Mouse (Mus musculus) brown adipose tissue, adult 24 weeks (tissue): ENCODE measurements around the gene Spc24. TPM values are rescaled to one million over a fixed set of nuclear protein-coding genes. Genes with fewer than 3 reads are reported as not detected.
"Not testable (repeated sequence)": the region's sequence is repeated elsewhere in the genome, so short reads cannot be mapped to it uniquely, and the experiment has no call there.

Source experiments
- H3K27ac ChIP-seq: fragments of 200-500 bp; replicated peaks from 2 replicates; pipeline ENCODE4 v1.5.1; 2012; ENCODE audit warnings: low read depth, mild to moderate bottlenecking, low read length
- H3K4me1 ChIP-seq: fragments of 200-500 bp; 2 replicates; pipeline ENCODE4 v1.6.1; 2012; ENCODE audit warnings: low read length, mixed read lengths; ENCODE audit not compliant: control insufficient read depth, insufficient read depth, insufficient read length
- H3K4me3 ChIP-seq: fragments of 200-500 bp; 2 replicates; pipeline ENCODE4 v1.5.1; 2012; ENCODE audit warnings: low read depth, mild to moderate bottlenecking, low read length, moderate library complexity; ENCODE audit not compliant: insufficient read depth
- polyA plus RNA-seq: library from polyadenylated mRNA; stranded (reverse); fragments of >200 nt; gene quantifications from 2 replicates; pipeline ENCODE4 v1.2.4, GENCODE M21; 2012; ENCODE audit not compliant: missing spikeins, insufficient read depth, insufficient read length

The Spc24 gene
- polyA plus RNA-seq, 1 experiment = not detected

- H3K27ac ChIP-seq, H3K4me3 ChIP-seq: not testable (repeated sequence)
- H3K4me1 ChIP-seq = peaks cover 17% of the 10 kb centered on the region
Observed at GRCm38 (mm10) chr9:21793507-21793906, 33.4 kb upstream of the Spc24 start.

DNA sequence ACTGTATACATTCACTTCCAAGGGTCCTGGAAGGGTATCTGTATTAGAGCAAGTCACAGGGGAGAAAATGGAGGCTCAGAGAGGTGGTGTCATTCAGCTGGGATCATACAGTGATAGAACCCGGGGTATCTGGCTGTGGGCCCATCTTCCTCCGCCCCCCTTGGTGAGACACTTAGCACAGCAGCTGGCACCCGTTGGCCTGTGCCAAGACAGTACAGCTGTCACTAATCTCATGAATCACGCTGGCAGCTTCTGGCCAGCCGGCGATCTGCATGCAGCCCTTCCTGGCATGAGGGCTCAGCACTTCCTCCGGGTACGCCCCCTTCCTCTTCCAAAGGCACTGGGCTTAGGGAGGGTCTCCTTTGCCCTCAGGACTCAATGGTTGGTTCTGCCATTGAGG is 32.5 kb upstream of the Spc24 start:
- H3K4me3 ChIP-seq = no peak overlapping the region
- peaks cover 17% of the 10 kb centered on the region for H3K4me1 ChIP-seq
- no peak overlapping the region for H3K27ac ChIP-seq

GRCm38 (mm10) chr9:21791861-21792260 is 31.8 kb upstream of the Spc24 start:
- peak overlapping the region; percentile 23; the same call in 1 of the 2 replicates for H3K27ac ChIP-seq
- no peak overlapping the region for H3K4me3 ChIP-seq
- H3K4me1 ChIP-seq = peaks cover 14% of the 10 kb centered on the region

DNA sequence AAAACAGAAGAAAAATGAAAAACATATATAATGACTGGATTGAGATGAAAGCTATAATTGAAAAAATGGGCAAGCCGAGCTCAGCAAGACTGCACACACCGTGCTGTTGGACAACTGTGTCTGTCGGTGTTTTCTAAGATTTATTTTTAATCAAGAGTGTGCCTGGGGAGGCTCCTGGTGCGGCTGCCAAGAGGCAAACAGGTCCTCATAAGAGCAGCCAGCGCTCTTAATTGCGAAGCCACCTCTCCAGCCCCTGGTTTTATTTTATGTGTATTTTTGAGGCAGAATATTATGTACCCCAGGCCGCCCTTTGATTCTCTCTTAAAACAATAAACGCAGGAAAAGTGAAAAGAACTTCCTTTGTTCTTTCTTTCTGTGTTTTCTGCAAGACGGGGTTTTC is 28.1 kb upstream of the Spc24 start:
- Histone ChIP-seq H3K4me1 (peaks cover 13% of the 10 kb centered on the region), H3K27ac (0 out of 2 replicates have a peak overlapping the region, but pooled peaks have one; percentile 3), H3K4me3 (no peak overlapping the region)

GRCm38 (mm10) chr9:21787654-21788053 is 27.6 kb upstream of the Spc24 start:
- Histone ChIP-seq H3K27ac (no peak overlapping the region), H3K4me3 (no peak overlapping the region), H3K4me1 (peaks cover 9% of the 10 kb centered on the region)

DNA sequence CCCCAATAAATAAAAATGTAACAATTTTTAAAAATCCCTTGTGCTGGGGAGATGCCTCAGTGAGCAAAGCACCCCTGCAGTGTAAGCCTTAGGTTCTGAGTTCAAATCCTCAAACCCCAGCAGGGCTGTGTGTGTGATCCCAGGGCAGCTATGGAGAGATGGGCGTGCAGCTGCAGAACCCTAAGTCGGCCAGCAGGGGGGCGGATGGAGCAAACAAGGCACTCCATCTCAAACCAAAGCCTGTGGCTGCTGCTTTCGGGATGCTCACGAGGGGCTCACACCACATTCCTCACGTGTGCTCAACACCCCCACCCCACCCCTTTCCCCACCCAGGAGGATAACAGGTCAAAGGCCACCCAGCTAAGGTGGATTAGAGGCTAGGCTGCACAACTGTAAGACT is 26.8 kb upstream of the Spc24 start:
- Histone ChIP-seq H3K4me1 (peaks cover 5% of the 10 kb centered on the region), H3K27ac (no peak overlapping the region), H3K4me3 (no peak overlapping the region)

DNA sequence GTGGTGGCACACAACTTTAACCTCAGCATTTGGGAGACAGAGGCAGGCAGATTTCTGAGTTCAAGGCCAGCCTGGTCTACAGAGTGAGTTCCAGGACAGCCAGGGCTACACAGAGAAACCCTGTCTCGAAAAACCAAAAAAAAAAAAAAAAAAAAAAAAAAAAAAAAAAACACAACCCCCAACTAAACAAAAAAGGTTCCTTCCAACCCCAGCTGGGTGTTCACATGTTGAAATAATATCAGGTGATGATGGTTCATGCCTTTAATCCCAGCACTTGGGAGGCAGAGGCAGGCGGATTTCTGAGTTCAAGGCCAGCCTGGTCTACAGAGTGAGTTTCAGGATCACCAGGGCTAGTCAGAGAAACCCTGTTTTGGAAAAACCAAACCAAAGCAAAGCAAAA is 26.2 kb upstream of the Spc24 start:
- H3K4me3 ChIP-seq, H3K4me1 ChIP-seq, H3K27ac ChIP-seq: not testable (repeated sequence)

DNA sequence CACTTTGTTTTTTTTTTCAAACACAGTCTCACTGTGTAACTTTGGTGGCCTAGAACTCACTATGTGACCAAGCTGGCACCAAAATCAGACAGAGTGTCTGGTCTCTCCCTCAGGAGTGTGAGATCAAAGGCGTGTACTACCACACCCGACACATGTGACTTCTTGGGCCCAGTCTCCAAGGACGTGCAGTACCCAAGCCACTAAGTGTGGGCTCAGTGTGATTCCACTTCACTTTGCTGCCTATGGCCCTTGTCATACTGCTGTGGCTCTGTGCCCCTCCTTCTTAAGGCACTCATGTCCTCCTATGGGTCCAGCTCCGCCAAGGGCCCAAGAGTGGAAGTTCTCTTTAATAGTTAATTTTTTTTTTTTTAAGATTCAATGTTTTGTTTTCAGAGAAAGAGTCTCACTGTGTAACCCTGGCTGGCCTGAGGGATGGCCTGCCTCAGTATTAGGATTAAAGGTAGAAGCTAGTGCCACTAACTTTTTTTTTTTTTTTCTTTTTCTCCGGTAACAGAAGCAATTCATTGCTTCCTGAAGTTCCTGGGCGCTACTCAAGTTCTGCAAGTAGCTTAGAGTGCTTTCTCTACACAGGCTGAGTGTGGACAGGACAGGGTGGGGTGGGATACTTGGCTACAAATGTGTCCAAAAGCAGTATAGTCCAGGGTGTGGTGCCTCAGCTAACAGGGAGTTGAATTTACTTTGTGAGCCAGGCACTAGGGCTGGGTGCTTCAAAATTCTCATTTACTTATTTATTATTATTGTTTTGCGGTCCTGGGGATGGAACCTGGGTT is 24.6 kb upstream of the Spc24 start:
- Histone ChIP-seq H3K4me1 (peaks cover 5% of the 10 kb centered on the region), H3K27ac (peak overlapping the region; percentile 59), H3K4me3 (no peak overlapping the region)

DNA sequence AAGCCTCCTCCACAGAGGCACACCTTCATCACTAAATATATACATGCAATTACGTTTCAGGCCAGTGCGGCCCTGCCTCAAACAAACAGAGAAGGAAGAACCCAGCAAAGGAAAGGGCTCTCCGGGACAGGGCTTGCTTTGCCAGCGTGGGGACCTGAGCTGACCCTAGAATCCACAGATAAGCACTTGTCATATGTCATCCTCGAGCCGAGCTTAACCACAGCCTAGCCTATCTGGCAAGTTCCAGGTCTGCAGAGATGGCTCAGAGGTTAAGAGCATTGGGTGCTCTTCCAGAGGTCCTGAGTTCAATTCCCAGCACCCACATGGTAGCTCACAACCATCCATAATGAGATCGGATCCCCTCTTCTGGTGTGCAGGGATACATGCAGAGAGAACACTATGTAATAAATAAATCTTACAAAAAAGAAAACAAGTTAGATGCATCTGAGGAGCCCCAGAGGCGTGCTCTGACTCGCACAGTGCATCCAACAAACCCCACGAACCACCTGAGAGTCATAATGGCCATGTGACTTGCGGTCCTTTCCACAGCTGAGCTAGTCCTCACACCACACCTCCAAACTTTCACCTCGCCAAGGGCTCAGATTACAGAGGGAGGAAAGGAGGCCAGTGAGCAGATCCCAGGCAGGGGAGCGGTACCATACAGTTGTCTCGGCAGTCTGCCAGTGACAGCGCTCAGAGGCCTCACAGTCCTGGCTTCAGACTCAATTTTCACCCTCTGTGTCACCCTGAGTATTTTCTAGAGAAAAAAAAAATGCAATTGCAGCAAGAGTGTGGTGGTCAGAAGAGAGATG is 21.8 kb upstream of the Spc24 start:
- H3K27ac ChIP-seq = no peak overlapping the region

DNA sequence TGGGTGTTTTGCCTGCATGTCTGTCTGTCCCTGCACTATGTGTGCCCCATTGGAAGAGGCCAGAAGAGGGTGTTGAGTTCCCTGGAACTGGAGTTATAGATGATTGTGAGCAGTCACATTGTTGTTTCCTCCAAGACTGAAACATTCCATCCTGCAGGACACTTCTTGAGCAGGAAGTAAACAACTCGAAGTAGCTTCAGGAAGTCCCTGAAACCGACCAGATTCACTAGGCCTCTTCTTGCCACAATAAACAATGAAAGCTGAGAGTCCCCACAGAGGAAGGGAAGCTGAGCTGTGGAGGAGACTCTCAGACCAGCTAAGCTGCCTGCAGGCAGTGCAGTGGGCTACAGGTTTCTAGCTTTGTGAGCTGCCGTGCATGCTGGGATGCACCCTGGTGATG is 17.6 kb upstream of the Spc24 start:
- no peak overlapping the region for H3K4me3 ChIP-seq
- no peak overlapping the region for H3K27ac ChIP-seq
- no peaks in the 10 kb centered on the region for H3K4me1 ChIP-seq

More for the DNA sequence above, 21.8 kb upstream of the Spc24 start:
- Histone ChIP-seq H3K4me3 (no peak overlapping the region), H3K4me1 (peaks cover 5% of the 10 kb centered on the region)

GRCm38 (mm10) chr9:21774353-21774752 is 14.2 kb upstream of the Spc24 start:
- H3K4me3 ChIP-seq = no peak overlapping the region
- H3K27ac ChIP-seq = no peak overlapping the region
- H3K4me1 ChIP-seq = no peaks in the 10 kb centered on the region

- not testable (repeated sequence) for H3K27ac ChIP-seq, H3K4me3 ChIP-seq, H3K4me1 ChIP-seq
Observed at GRCm38 (mm10) chr9:21773396-21773795, 13.3 kb upstream of the Spc24 start.

- no peak overlapping the region; the same call in 1 of the 2 replicates for H3K27ac ChIP-seq
- H3K4me3 ChIP-seq = no peak overlapping the region
- 0 out of 2 replicates have a peak, but pooled peaks cover 3% of the 10 kb centered on the region for H3K4me1 ChIP-seq
Observed at GRCm38 (mm10) chr9:21769558-21770183, 9.6 kb upstream of the Spc24 start.

DNA sequence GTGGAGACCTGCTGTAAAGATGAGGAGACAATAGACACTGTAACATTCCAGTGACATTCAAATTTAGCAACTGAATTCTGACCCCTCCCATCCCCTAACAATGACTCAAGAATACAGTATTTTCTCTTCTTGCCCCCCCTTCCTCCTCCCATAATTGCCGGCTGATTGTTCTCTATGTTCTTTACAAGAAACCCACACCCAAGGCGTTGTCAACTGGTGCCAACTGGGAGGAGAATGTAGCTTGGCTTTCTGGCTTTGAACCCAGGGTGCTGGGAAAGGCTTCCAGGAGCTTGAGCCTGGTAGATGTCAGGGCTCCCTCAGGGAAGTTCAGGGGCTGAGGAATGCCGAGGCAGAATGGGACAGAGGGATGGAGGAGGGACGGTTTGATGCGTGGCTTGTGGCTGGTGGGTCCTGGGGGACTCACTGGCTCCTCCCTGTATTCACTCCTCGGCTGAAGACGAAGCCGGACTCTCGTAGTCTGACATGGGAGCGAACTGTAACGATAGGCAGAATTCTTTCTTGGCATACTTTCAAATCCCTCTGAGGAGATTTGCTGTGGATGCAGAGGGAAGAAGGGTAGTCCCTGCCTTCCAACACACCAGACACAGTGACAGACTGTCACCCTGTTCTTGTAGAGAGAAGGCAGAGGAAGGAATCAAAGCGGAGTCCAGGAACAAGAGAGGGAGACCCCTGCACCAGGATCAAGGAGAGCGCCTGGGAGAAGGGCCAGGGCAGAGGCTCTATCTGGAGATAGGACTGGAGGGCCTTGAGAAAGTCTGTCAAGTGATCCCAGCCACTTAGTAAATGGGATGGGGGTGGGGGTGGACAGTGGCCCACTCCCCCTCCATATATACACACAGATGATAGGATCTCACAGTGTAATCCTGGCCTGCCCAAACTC is 8.7 kb upstream of the Spc24 start:
- peaks cover 5% of the 10 kb centered on the region for H3K4me1 ChIP-seq
- H3K4me3 ChIP-seq = no peak overlapping the region
- peak overlapping the region; percentile 54 for H3K27ac ChIP-seq
